Mouse (Mus musculus): Measurements from ENCODE around the gene Phldb1.

DNA sequence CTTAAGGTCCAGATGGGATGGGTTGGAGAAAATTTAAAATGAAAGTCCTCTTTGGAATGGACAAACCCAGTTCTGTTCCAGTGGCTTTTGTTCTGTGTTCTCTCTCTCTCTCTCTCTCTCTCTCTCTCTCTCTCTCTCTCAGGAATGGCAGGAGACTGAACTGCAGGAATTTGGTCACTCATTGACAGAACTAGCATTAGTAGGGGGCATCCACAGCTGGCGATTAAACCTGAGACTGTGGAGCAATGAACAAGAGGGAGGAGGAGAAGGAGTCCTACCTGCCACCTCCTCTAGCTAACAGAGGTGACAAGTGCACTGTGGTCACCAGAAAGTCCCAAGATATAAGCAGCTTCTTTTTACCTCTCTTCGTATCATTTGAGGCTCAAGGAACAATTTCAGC lies 1.3 kb upstream of the Phldb1 start:
- TF ChIP-seq CTCF (IDR thresholded peaks at IDR 0.05; ENCODE audit: insufficient read depth, low read depth, low read length) (no peak), POLR2A (IDR thresholded peaks at IDR 0.05; ENCODE audit: insufficient read depth, low read depth, low read length) (no peak)
